Mouse (Mus musculus): ENCODE data around the gene 4833427G06Rik. TPM values are rescaled to one million over a fixed set of nuclear protein-coding genes. Genes with fewer than 3 reads are reported as not detected.

4833427G06Rik gene
- polyA plus RNA-seq, 1 experiment from 2014 or later = 1.9 TPM

- no peak overlapping the region for H3K4me3 ChIP-seq (ENCODE audit: low read length)
- no peak overlapping the region for H3K9ac ChIP-seq (ENCODE audit: low read depth, low read length)
- 81% methylated on average over 4 of the region's 4 CpGs for WGBS
- ATAC-seq = no peak
- no peaks in the 10 kb centered on the region for H3K36me3 ChIP-seq (ENCODE audit: control insufficient read depth, insufficient read depth, low read length)
- no peaks in the 10 kb centered on the region for H3K9me3 ChIP-seq (ENCODE audit: control insufficient read depth, low read length)
- H3K4me1 ChIP-seq (ENCODE audit: control insufficient read depth, insufficient read depth, low read depth, low read length) = no peaks in the 10 kb centered on the region
- H3K27me3 ChIP-seq (replicated peaks; ENCODE audit: control insufficient read depth, insufficient read depth, low read length) = no peaks in the 10 kb centered on the region
- H3K4me2 ChIP-seq (ENCODE audit: low read length) = no peak overlapping the region
- no peak overlapping the region for H3K27ac ChIP-seq (ENCODE audit: low read depth, low read length)
Observed at GRCm38 (mm10) chr9:51137432-51137831, 35.6 kb upstream of the 4833427G06Rik start.

GRCm38 (mm10) chr9:51136985-51137384 lies 35.1 kb upstream of the 4833427G06Rik start:
- Histone ChIP-seq H3K27ac (ENCODE audit: low read depth, low read length) (no peak overlapping the region), H3K27me3 (replicated peaks; ENCODE audit: control insufficient read depth, insufficient read depth, low read length) (no peaks in the 10 kb centered on the region), H3K4me1 (ENCODE audit: control insufficient read depth, insufficient read depth, low read depth, low read length) (no peaks in the 10 kb centered on the region), H3K9me3 (ENCODE audit: control insufficient read depth, low read length) (no peaks in the 10 kb centered on the region), H3K9ac (ENCODE audit: low read depth, low read length) (no peak overlapping the region), H3K36me3 (ENCODE audit: control insufficient read depth, insufficient read depth, low read length) (no peaks in the 10 kb centered on the region), H3K4me2 (ENCODE audit: low read length) (no peak overlapping the region), H3K4me3 (ENCODE audit: low read length) (no peak overlapping the region)
- WGBS = 67% methylated on average over 3 of the region's 3 CpGs
- ATAC-seq = no peak

GRCm38 (mm10) chr9:51114767-51115166 lies 12.9 kb upstream of the 4833427G06Rik start:
- 81% methylated on average over 4 of the region's 4 CpGs for WGBS
- no peaks in the 10 kb centered on the region for H3K27me3 ChIP-seq (replicated peaks; ENCODE audit: control insufficient read depth, insufficient read depth, low read length)
- no peak for ATAC-seq
- H3K9ac ChIP-seq (ENCODE audit: low read depth, low read length) = no peak overlapping the region
- no peaks in the 10 kb centered on the region for H3K4me1 ChIP-seq (ENCODE audit: control insufficient read depth, insufficient read depth, low read depth, low read length)
- no peaks in the 10 kb centered on the region for H3K9me3 ChIP-seq (ENCODE audit: control insufficient read depth, low read length)
- no peaks in the 10 kb centered on the region for H3K36me3 ChIP-seq (ENCODE audit: control insufficient read depth, insufficient read depth, low read length)
- no peak overlapping the region for H3K4me3 ChIP-seq (ENCODE audit: low read length)
- no peak overlapping the region for H3K27ac ChIP-seq (ENCODE audit: low read depth, low read length)
- no peak overlapping the region for H3K4me2 ChIP-seq (ENCODE audit: low read length)

GRCm38 (mm10) chr9:51105751-51106150 lies 3.9 kb upstream of the 4833427G06Rik start:
- 81% methylated on average over 2 of the region's 2 CpGs for WGBS
- no peaks in the 10 kb centered on the region for H3K36me3 ChIP-seq (ENCODE audit: control insufficient read depth, insufficient read depth, low read length)
- no peak overlapping the region for H3K4me2 ChIP-seq (ENCODE audit: low read length)

GRCm38 (mm10) chr9:51103808-51104514 lies 2.1 kb upstream of the 4833427G06Rik start:
- Histone ChIP-seq H3K27ac (ENCODE audit: low read depth, low read length) (no peak overlapping the region), H3K9ac (ENCODE audit: low read depth, low read length) (peak overlapping the region; percentile 66), H3K4me3 (ENCODE audit: low read length) (peak overlapping the region; percentile 58), H3K36me3 (ENCODE audit: control insufficient read depth, insufficient read depth, low read length) (no peaks in the 10 kb centered on the region), H3K4me2 (ENCODE audit: low read length) (peak overlapping the region; percentile 99), H3K9me3 (ENCODE audit: control insufficient read depth, low read length) (no peaks in the 10 kb centered on the region), H3K4me1 (ENCODE audit: control insufficient read depth, insufficient read depth, low read depth, low read length) (peaks cover 2% of the 10 kb centered on the region), H3K27me3 (replicated peaks; ENCODE audit: control insufficient read depth, insufficient read depth, low read length) (peaks cover 2% of the 10 kb centered on the region; the same call in 1 of the 2 replicates)
- peak; percentile 69 for ATAC-seq
- WGBS = 12% methylated on average over 29 of the region's 30 CpGs

More at GRCm38 (mm10) chr9:51105751-51106150, 3.9 kb upstream of the 4833427G06Rik start:
- peaks cover 2% of the 10 kb centered on the region for H3K4me1 ChIP-seq (ENCODE audit: control insufficient read depth, insufficient read depth, low read depth, low read length)
- no peaks in the 10 kb centered on the region for H3K9me3 ChIP-seq (ENCODE audit: control insufficient read depth, low read length)
- no peak for ATAC-seq
- no peak overlapping the region for H3K27ac ChIP-seq (ENCODE audit: low read depth, low read length)
- no peak overlapping the region for H3K9ac ChIP-seq (ENCODE audit: low read depth, low read length)
- H3K27me3 ChIP-seq (replicated peaks; ENCODE audit: control insufficient read depth, insufficient read depth, low read length) = no peaks in the 10 kb centered on the region
- no peak overlapping the region for H3K4me3 ChIP-seq (ENCODE audit: low read length)

- peaks cover 2% of the 10 kb centered on the region; the same call in 1 of the 2 replicates for H3K27me3 ChIP-seq (replicated peaks; ENCODE audit: control insufficient read depth, insufficient read depth, low read length)
- H3K4me2 ChIP-seq (ENCODE audit: low read length) = peak overlapping the region; percentile 99
- H3K4me1 ChIP-seq (ENCODE audit: control insufficient read depth, insufficient read depth, low read depth, low read length) = peaks cover 2% of the 10 kb centered on the region
- H3K9ac ChIP-seq (ENCODE audit: low read depth, low read length) = peak overlapping the region; percentile 66
- no peaks in the 10 kb centered on the region for H3K9me3 ChIP-seq (ENCODE audit: control insufficient read depth, low read length)
- H3K36me3 ChIP-seq (ENCODE audit: control insufficient read depth, insufficient read depth, low read length) = no peaks in the 10 kb centered on the region
- H3K4me3 ChIP-seq (ENCODE audit: low read length) = peak overlapping the region; percentile 58
- ATAC-seq = peak; percentile 70
- no peak overlapping the region for H3K27ac ChIP-seq (ENCODE audit: low read depth, low read length)
- WGBS = 3% methylated on average over 28 of the region's 44 CpGs
Observed at GRCm38 (mm10) chr9:51102963-51103807, 1.3 kb upstream of the 4833427G06Rik start.

- ATAC-seq = no peak
- H3K9me3 ChIP-seq (ENCODE audit: control insufficient read depth, low read length) = no peaks in the 10 kb centered on the region
- no peak overlapping the region for H3K4me3 ChIP-seq (ENCODE audit: low read length)
- 52% methylated on average over 2 of the region's 2 CpGs for WGBS
- no peak overlapping the region for H3K4me2 ChIP-seq (ENCODE audit: low read length)
- no peak overlapping the region for H3K27ac ChIP-seq (ENCODE audit: low read depth, low read length)
- no peaks in the 10 kb centered on the region for H3K4me1 ChIP-seq (ENCODE audit: control insufficient read depth, insufficient read depth, low read depth, low read length)
- no peak overlapping the region for H3K9ac ChIP-seq (ENCODE audit: low read depth, low read length)
- H3K27me3 ChIP-seq (replicated peaks; ENCODE audit: control insufficient read depth, insufficient read depth, low read length) = peaks cover 2% of the 10 kb centered on the region; the same call in 1 of the 2 replicates
- no peaks in the 10 kb centered on the region for H3K36me3 ChIP-seq (ENCODE audit: control insufficient read depth, insufficient read depth, low read length)
Observed at GRCm38 (mm10) chr9:51096306-51096705, 5.6 kb downstream of the 4833427G06Rik start.

GRCm38 (mm10) chr9:51093697-51094096 lies 8.2 kb downstream of the 4833427G06Rik start:
- Histone ChIP-seq H3K4me2 (ENCODE audit: low read length) (no peak overlapping the region), H3K27me3 (replicated peaks; ENCODE audit: control insufficient read depth, insufficient read depth, low read length) (no peaks in the 10 kb centered on the region), H3K4me3 (ENCODE audit: low read length) (no peak overlapping the region), H3K9ac (ENCODE audit: low read depth, low read length) (no peak overlapping the region), H3K27ac (ENCODE audit: low read depth, low read length) (no peak overlapping the region), H3K36me3 (ENCODE audit: control insufficient read depth, insufficient read depth, low read length) (no peaks in the 10 kb centered on the region), H3K9me3 (ENCODE audit: control insufficient read depth, low read length) (no peaks in the 10 kb centered on the region), H3K4me1 (ENCODE audit: control insufficient read depth, insufficient read depth, low read depth, low read length) (no peaks in the 10 kb centered on the region; the same call in 1 of the 2 replicates)
- ATAC-seq = no peak
- WGBS = 83% methylated on average over 5 of the region's 5 CpGs

- peaks cover 4% of the 10 kb centered on the region for H3K4me1 ChIP-seq (ENCODE audit: control insufficient read depth, insufficient read depth, low read depth, low read length)
- no peaks in the 10 kb centered on the region for H3K36me3 ChIP-seq (ENCODE audit: control insufficient read depth, insufficient read depth, low read length)
- peaks cover 2% of the 10 kb centered on the region for H3K27me3 ChIP-seq (replicated peaks; ENCODE audit: control insufficient read depth, insufficient read depth, low read length)
- H3K9me3 ChIP-seq (ENCODE audit: control insufficient read depth, low read length) = no peaks in the 10 kb centered on the region
- ATAC-seq = no peak
- H3K4me2 ChIP-seq (ENCODE audit: low read length) = no peak overlapping the region
- H3K27ac ChIP-seq (ENCODE audit: low read depth, low read length) = no peak overlapping the region
- no peak overlapping the region for H3K4me3 ChIP-seq (ENCODE audit: low read length)
- WGBS = 88% methylated on average over 5 of the region's 5 CpGs
- H3K9ac ChIP-seq (ENCODE audit: low read depth, low read length) = no peak overlapping the region
Observed at GRCm38 (mm10) chr9:51081614-51082013, 20.3 kb downstream of the 4833427G06Rik start.

Data from hindbrain, embryonic 16.5 days (tissue).